Mouse (Mus musculus): ENCODE results near the gene Irx2.

Gene Irx2

DNA sequence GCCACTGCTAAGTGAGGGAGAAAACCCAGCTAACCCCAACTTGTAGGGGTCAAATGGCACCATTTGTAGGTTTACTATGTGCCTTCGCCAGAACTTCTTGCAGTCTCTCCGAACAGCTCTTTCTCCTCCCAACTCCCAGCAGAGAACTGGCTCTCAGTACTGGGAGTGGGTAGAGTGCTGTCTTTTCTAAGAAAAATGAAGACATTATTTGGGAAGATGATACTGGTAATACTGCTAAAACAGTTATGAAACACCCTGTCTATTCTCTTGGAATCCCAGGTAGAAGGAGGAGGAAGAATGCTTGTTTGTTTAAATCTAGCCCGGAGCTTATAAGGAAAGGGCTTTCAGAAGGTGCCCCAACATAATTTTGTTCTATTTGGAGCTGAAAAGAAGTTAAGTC lies 8.9 kb downstream of the Irx2 start:
- DNase-seq: no peak

DNA sequence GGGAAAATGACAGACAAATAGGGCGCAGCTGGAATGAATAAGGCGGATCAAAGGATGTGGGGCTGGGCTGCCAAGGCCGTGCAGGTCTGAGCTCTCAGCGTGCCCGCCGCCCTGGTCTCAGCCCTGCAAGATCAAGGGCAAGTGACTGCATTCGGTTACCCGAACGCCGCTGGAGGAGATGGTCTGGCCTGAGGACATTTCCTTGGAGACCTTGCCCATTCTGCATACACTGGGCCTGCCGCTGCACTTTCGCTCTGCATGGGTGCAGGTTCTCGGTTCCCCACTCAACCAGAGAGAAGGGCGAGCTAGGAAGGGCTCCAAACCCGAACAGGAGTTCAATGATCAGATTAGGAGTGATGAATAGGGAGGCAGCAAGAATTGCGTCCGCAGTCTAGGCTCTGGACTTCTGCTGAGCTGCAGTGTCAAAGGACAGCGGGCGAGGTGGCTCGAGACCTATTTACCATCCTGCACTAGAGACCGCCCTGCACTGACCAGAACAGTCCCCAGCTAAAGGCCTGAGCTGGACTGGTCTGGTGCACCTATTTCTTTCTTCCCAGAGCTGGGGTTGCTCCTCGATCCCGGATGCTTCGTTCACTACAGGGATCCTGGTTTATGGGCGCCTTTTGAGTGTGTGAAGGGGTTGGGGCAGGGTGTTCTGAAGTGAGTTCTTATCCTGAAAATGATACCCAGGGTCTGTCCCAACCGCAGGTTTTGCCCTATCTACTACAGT lies 9.9 kb downstream of the Irx2 start:
- DNase-seq: no peak

- no peak for DNase-seq
Measured at GRCm38 (mm10) chr13:72639441-72640130, 11.0 kb downstream of the Irx2 start.

DNA sequence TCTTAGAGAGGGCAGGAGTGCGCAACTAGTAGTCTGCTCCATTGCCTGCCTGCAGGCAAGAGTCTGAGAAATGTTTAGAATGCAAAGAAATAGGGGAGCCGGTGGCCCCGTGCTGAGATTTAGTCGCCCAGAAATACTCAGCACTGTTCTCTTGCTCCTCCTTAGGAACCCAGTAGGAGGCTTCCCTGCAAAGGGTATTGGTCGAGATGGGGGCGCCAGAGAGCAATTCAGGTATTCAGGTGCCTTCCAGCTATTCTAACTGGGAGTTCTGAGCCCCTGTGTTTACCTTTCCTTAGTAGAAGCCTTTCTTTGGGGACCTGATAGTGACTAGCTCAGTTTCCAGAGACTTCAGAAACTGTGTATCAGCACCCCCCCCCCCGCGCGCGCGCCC lies 11.5 kb downstream of the Irx2 start:
- no peak for DNase-seq

GRCm38 (mm10) chr13:72656447-72656846 lies 27.8 kb downstream of the Irx2 start:
- DNase-seq: no peak

DNA sequence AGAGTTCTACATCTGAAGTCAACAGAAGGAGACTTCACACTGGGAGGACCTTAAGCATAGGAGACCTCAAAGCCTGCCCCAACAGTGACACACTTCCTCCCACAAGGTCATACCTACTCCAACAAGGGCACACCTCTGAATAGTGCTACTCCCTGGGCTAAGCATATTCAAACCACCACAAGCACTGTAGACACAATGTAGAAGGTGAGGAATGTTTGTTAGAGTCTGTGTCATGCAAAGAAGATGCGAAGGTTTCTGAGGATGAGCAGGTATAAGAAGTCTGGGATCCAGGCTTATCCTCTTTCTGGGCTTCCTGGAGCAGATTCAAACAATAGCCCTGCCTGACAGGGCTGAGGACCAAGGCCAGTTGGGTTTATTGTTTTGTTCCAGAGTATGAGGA lies 47.2 kb downstream of the Irx2 start:
- no peak for DNase-seq
